Mouse (Mus musculus): ENCODE results near the gene Dcaf10.

DNA sequence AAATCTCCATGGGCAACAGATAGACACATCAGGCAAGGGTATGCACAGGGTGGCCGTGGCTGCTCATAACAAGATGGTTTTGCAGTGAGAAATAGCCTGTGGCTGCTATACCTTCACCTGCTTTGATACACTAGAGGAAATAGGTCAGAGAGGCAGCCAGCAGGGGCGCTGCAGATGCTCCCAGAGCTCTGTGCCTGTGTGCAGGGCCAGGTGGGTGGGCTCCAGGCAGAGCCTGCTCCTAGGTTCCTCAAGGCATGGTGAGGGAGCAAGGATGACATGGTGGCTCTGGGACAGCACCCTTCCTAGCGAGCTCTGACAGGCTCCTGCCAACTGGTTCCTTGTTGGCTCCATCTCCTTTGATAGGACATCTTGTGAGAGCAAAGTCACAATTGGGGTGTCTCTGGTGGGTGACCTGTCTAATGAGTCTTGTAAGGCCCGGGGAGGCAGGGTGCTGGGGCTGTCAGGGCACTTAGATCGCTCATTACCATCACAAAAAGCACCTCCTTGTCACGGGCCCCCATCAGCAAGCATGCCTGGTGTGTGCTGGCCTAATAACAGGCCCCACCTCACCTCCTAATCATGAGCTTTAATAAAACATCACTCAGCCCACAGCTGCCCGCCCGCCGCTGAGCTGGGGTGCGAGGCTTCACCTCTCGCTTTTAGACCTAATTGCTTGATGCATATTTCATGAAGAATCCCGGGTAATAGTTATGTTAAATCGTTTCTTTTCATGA is 85.0 kb downstream of the Dcaf10 start:
- no peak for TF ChIP-seq GATA1 (IDR thresholded peaks at IDR 0.05; ENCODE audit: borderline replicate concordance, low read length)
- no peak for TF ChIP-seq CTCF (IDR thresholded peaks at IDR 0.05; ENCODE audit: low read depth, low read length)
- TF ChIP-seq TAL1 (conservative IDR thresholded peaks at IDR 0.05; ENCODE audit: low read depth, low read length), result no peak
- no peak for TF ChIP-seq POLR2AphosphoS5 (IDR thresholded peaks at IDR 0.05; ENCODE audit: insufficient replicate concordance, low read depth, low read length)
- TF ChIP-seq GATA2 (IDR thresholded peaks at IDR 0.05; ENCODE audit: borderline replicate concordance, low read depth, low read length), result no peak

Measured in G1E (cell line).